Mouse (Mus musculus) heart, embryonic 12.5 days (tissue): ENCODE measurements around the gene Gm9833. TPM values are rescaled to one million over a fixed set of nuclear protein-coding genes. Genes with fewer than 3 reads are reported as not detected.
"Not testable (repeated sequence)": the region's sequence is repeated elsewhere in the genome, so short reads cannot be mapped to it uniquely, and the experiment has no call there.

Experiments
- ATAC-seq: fragments of 200-750 bp; cut with Nextera tagmentation; 2 replicates; pipeline ENCODE4 v1.8.0; 2017; ENCODE audit warnings: moderate TSS enrichment, moderate library complexity; ENCODE audit not compliant: insufficient number of reproducible peaks, low FRiP score
- H3K27ac ChIP-seq: fragments of 300-500 bp; sonication (generic); 2 replicates; pipeline ENCODE4 v1.5.1; 2016; ENCODE audit warnings: mild to moderate bottlenecking, moderate library complexity; ENCODE audit not compliant: poor library complexity, severe bottlenecking
- H3K27me3 ChIP-seq: fragments of 300-500 bp; sonication (generic); replicated peaks from 2 replicates; pipeline ENCODE4 v1.6.1; 2016; ENCODE audit warnings: mild to moderate bottlenecking, moderate library complexity
- H3K36me3 ChIP-seq: fragments of 300-500 bp; sonication (generic); 2 replicates; pipeline ENCODE4 v1.6.1; 2016; ENCODE audit warnings: mild to moderate bottlenecking, moderate library complexity
- H3K4me1 ChIP-seq: fragments of 300-500 bp; sonication (generic); replicated peaks from 2 replicates; pipeline ENCODE4 v1.6.1; 2016; ENCODE audit warnings: mild to moderate bottlenecking
- H3K4me2 ChIP-seq: fragments of 300-500 bp; sonication (generic); 2 replicates; pipeline ENCODE4 v1.6.1; 2016; ENCODE audit warnings: mild to moderate bottlenecking, moderate library complexity
- H3K4me3 ChIP-seq: fragments of 300-500 bp; sonication (generic); 2 replicates; pipeline ENCODE4 v1.5.1; 2016; ENCODE audit warnings: mild to moderate bottlenecking
- H3K9ac ChIP-seq: fragments of 300-500 bp; sonication (generic); 2 replicates; pipeline ENCODE4 v1.6.1; 2016; ENCODE audit warnings: mild to moderate bottlenecking, moderate library complexity
- H3K9me3 ChIP-seq: fragments of 300-500 bp; sonication (generic); replicated peaks from 2 replicates; pipeline ENCODE4 v1.6.1; 2016; ENCODE audit warnings: mild to moderate bottlenecking, moderate library complexity
- WGBS: fragments of 180-500 bp; shearing (Covaris S2); methylation state at CpG from one replicate; pipeline ENCODE4 v1.1.7; 2016; 5-methylcytosine and 5-hydroxymethylcytosine counted together
- polyA plus RNA-seq: library from polyadenylated mRNA; unstranded; fragments of >200 nt; fragmentation: Nextera tagmentation; extraction: Ambion mirVana; gene quantifications from 2 replicates; pipeline ENCODE4 v1.2.1, GENCODE M21; 2016

The Gm9833 gene
- 3.7 and 4.0 TPM in 2 replicates for polyA plus RNA-seq

DNA sequence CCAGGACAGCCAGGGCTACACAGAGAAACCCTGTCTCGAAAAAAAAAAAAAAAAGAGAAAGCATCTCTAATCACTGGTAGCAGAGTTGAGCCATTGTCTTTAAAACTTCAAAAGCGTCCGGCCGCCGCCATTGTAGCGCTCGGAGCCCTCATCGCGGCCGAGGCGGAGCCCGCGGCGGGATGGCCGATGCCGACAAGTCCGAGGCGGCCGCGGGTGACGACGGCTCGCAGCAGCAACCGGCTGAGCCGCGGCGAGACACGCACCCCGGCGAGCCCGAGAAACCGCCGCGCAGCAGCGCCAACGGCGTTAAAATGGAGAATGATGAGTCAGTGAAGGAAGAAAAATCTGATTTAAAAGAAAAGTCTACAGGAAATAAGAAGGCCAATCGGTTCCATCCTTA, at the start of gene Gm9833:
TSS of gene Gm9833 (plus strand) at position 117 of the 400 bp plus-strand sequence.
- not testable (repeated sequence) for H3K36me3 ChIP-seq, ATAC-seq, H3K9me3 ChIP-seq, H3K27ac ChIP-seq, H3K9ac ChIP-seq, H3K27me3 ChIP-seq, H3K4me1 ChIP-seq
- WGBS, result 31% methylated on average over 38 of the region's 38 CpGs
- Histone ChIP-seq H3K4me3 (peak within 1 kb of the TSS; percentile 29), H3K4me2 (peak within 1 kb of the TSS; percentile 57)

DNA sequence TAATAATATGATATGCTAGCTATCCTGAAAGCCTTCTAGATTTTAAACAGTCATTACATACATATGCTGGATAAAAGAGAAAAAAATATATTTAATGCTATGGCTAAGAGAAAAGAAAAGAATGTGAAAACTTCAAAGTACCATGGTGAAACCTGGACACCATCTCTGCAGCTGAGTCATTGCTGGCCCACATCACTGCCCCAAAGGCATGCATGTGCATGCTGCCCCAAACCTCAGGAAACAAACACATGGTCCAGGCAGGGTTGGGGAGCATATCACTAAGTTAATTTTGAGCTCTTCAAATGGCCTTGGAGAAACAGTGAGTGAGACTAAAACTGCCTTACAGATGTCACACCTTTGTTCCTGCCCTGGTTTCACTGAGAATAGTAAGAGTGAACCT, 17.8 kb upstream of the Gm9833 start:
- H3K9me3 ChIP-seq, result 0 out of 2 replicates have a peak, but pooled peaks cover 3% of the 10 kb centered on the region
- no peak for ATAC-seq
- no peak overlapping the region for H3K4me2 ChIP-seq
- H3K4me1 ChIP-seq, result no peaks in the 10 kb centered on the region
- no peak overlapping the region for H3K4me3 ChIP-seq
- no peak overlapping the region for H3K9ac ChIP-seq
- H3K27ac ChIP-seq, result no peak overlapping the region
- no peaks in the 10 kb centered on the region for H3K36me3 ChIP-seq
- no peaks in the 10 kb centered on the region for H3K27me3 ChIP-seq

DNA sequence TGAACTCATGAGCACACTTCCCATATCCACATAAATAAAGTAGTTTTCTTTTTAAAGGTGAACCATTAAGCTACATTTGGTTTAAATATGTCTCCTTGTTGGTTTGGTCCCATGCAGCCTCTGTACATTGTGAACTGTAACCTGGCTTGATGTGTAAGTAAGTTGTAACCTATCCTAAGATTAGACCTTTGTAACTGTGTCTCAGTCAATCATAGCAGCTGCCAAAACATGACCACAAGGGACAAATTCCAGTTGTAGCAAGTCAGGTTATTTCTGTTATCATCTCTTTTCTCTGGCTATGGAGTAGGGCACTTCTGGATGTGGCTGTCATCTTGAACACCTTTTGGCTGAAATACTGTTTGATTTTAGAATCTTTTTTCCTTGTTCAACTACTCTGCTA, 12.1 kb upstream of the Gm9833 start:
- Histone ChIP-seq H3K36me3 (no peaks in the 10 kb centered on the region), H3K9ac (no peak overlapping the region), H3K4me2 (no peak overlapping the region), H3K9me3 (no peaks in the 10 kb centered on the region), H3K27me3 (no peaks in the 10 kb centered on the region), H3K4me1 (no peaks in the 10 kb centered on the region), H3K27ac (no peak overlapping the region), H3K4me3 (no peak overlapping the region)
- no peak for ATAC-seq

DNA sequence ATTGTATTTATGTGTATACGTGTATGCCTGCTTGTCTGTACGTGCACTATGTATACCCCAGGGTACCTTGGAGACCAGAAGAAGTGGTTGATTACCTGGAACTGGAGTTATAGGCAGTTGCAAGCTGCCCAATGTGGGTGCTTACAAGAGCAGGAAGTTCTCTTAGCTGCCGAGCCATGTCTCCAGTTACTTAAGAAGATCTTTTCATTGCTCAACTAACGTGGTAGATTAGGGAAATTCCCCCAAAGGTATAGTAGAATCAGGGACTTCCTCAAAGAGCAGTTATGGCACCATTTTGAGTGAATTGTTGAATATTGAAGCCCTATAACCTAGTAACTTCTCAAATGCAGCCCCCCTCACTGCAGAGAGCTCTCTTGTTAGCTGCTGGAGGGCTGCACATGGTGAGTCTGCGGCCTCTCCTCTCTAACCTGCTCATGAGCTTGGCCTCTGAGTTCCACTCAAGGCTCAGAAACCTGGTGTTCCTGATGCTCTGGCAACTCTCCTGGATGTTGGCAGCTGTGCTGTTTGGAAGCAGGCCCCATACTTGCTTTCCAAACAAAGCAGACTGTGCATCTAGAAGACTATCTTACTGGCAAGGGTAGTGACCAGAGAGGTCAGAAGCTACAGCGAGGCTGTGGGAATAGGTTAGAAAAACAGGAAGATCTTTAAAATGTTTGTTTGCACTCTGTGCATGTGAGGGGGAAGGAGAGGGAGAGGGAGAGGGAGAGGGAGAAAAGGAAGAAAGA, 10.6 kb upstream of the Gm9833 start:
- Histone ChIP-seq H3K36me3 (no peaks in the 10 kb centered on the region), H3K4me2 (no peak overlapping the region), H3K27ac (peak overlapping the region; percentile 70), H3K4me3 (no peak overlapping the region), H3K9me3 (no peaks in the 10 kb centered on the region), H3K9ac (no peak overlapping the region), H3K27me3 (no peaks in the 10 kb centered on the region), H3K4me1 (peaks cover 7% of the 10 kb centered on the region; the same call in 1 of the 2 replicates)
- 71% methylated on average over 6 of the region's 6 CpGs for WGBS
- ATAC-seq, result no peak

DNA sequence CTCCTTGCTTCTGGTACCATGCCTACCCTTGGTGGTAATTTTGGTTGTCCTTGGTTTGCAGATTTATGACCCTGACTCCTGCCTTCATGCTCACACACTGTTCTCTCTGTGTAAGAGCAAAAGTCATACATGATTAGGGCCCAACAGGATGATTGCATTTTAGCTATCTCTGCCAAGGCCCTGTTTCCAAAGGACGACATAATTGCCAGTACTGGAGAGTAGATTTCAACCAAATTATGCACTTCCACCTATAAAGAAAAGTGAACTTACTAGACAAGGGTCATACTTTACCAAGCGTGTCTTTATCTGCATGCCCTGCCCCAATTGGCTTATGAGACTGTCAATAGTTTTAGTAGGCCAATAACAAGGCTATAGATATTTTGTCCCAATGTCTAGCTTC, 9.8 kb upstream of the Gm9833 start:
- Histone ChIP-seq H3K4me3 (no peak overlapping the region), H3K36me3 (no peaks in the 10 kb centered on the region), H3K27me3 (no peaks in the 10 kb centered on the region), H3K4me1 (peaks cover 8% of the 10 kb centered on the region; the same call in 1 of the 2 replicates), H3K9ac (no peak overlapping the region), H3K27ac (0 out of 2 replicates have a peak overlapping the region, but pooled peaks have one; percentile 70), H3K9me3 (no peaks in the 10 kb centered on the region), H3K4me2 (no peak overlapping the region)
- ATAC-seq, result no peak
- 83% methylated on average over 2 of the region's 2 CpGs for WGBS

DNA sequence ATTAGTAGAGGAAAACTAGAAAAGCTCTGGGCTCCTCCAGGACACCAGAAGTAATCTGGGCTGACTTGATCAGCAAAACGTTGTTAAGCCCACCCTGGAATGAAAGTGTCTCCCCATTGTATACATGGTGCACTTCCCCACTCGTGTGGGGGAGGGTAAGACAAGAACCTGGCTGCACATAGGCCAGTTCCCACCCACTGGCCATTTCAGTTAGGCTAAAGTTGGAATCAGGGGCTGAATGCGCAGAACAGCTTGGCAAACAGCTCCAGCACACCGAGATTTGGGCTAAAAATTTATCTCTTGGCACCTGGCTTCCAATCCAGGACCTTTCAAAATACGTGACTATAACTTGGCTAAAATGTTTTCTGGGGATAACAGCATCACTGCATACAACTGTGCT, 6.6 kb upstream of the Gm9833 start:
- no peak overlapping the region for H3K4me2 ChIP-seq
- ATAC-seq, result no peak
- H3K4me3 ChIP-seq, result no peak overlapping the region
- no peaks in the 10 kb centered on the region for H3K9me3 ChIP-seq
- WGBS, result 65% methylated on average over 5 of the region's 5 CpGs
- H3K36me3 ChIP-seq, result no peaks in the 10 kb centered on the region
- no peak overlapping the region for H3K27ac ChIP-seq
- no peak overlapping the region for H3K9ac ChIP-seq
- H3K27me3 ChIP-seq, result no peaks in the 10 kb centered on the region
- peaks cover 8% of the 10 kb centered on the region; the same call in 1 of the 2 replicates for H3K4me1 ChIP-seq

DNA sequence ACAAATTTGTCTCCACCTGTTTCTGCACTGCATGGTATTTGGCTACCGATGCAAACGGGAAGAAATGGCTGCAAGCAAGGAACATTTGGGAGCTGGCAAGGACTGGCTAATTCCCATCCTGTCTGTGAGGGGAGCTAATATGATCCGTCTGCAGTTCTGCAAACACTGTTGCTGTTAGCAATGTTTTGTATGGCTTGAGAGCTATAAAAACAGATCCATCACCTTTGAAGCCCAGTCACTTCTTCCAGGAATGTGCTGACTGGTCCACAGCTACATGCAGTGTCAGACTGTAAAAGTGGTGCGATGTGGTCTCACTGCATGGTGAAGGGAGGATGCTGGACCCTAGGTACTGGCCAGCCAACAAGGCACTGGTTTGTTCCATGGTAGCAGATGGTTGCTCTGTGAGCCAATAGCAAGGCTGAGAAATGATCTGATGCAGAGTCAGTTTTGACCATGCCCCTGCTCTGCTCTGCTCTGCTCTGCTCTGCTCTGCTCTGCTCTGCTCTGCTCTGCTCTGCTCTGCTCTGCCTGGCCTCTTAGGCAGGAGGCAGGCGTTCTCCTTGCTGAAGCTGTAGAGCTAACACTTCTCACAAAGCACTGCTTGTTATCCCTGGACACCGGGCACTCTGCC, 5.9 kb upstream of the Gm9833 start:
- H3K9me3 ChIP-seq, result no peaks in the 10 kb centered on the region
- WGBS, result 65% methylated on average over 6 of the region's 6 CpGs
- no peak overlapping the region; the same call in 1 of the 2 replicates for H3K27ac ChIP-seq

DNA sequence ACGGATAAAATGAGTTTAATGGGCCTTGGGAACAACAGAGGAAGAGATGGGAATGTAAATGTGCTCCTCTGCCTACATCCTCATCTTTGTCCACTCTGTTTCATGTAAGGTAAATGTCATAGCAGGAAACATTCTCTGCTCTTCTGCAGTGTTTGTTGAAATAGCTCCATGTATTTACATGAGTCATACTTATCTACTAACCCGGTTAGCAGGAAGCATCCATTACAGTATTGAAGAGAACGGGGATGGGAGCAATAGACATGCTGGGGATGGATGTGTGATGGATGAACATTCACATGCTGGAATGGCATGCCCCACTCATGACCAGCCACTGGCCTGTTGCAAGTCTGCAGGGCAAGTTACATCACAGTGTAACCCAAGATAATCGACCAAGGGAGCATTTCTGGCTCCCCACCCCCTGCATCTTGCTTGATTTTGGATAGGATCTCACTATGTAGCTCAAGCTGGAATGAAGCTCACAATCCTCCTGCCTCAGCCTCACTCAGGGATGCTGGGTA, 5.3 kb upstream of the Gm9833 start:
- no peak for ATAC-seq
- Histone ChIP-seq H3K9ac (no peak overlapping the region), H3K4me1 (peaks cover 8% of the 10 kb centered on the region; the same call in 1 of the 2 replicates), H3K4me2 (no peak overlapping the region), H3K9me3 (no peaks in the 10 kb centered on the region), H3K27me3 (no peaks in the 10 kb centered on the region), H3K36me3 (no peaks in the 10 kb centered on the region), H3K27ac (no peak overlapping the region), H3K4me3 (no peak overlapping the region)
- 56% methylated on average over 4 of the region's 4 CpGs for WGBS

More for the DNA sequence above, 5.9 kb upstream of the Gm9833 start:
- Histone ChIP-seq H3K27me3 (no peaks in the 10 kb centered on the region), H3K4me3 (no peak overlapping the region), H3K36me3 (no peaks in the 10 kb centered on the region), H3K9ac (no peak overlapping the region), H3K4me2 (no peak overlapping the region), H3K4me1 (peaks cover 8% of the 10 kb centered on the region; the same call in 1 of the 2 replicates)
- no peak for ATAC-seq

DNA sequence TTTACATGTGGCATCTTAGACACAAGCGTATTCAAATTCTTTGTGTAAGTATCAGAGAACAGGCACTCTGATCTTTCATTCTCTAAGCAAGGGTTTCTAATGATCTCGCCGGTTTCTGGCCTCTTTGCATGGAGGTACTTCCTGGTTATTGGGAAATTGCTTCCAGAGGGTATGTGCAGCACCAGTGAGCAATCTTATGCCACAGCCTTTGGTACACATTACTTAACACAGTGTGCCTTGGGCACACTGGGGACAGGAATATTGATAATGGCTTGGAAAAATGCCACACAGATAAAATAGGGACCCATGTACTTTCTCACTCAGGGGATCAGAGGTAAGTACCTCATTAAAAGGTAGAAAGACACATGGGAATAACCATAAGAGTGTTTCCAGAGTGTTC, 3.8 kb upstream of the Gm9833 start:
- Histone ChIP-seq H3K4me3 (no peak overlapping the region), H3K27ac (no peak overlapping the region)
- 80% methylated on average over 3 of the region's 3 CpGs for WGBS

DNA sequence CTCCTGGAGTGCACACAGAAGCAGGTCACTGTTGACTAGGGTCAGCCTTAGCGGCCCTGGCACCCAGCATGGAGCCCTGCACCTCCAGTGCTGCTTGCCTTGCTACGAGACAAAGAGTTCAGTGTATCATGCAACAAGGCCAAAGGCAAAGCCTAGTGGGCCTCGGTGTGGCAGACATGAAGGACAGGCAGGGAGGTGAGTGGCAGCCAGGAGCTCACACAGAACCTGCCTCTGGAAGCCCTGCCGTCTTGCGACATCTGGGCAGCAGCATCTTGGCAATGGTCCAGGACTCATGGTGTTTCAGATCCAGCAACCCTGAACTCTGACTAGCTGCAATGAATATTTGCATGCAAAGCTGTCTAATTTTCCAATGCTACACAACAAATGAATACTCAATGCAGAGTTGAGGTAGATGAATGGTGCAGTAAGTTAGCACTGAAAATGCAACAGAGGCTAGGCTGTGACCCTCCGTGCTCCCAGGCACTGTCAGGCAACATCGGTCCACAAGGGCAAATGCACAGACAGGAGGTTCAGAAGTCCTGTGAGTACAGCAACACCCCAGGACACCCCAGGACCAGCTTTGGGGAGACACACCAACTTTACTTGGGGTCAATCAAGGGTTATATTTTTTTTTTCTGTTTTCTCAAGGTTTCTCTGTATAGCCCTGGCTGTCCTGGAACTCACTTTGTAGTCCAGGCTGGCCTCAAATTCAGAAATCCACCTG, 2.4 kb upstream of the Gm9833 start:
- H3K4me2 ChIP-seq, result no peak overlapping the region
- no peak overlapping the region for H3K4me3 ChIP-seq
- no peaks in the 10 kb centered on the region for H3K9me3 ChIP-seq
- no peaks in the 10 kb centered on the region for H3K36me3 ChIP-seq
- peaks cover 8% of the 10 kb centered on the region; the same call in 1 of the 2 replicates for H3K4me1 ChIP-seq
- 67% methylated on average over 7 of the region's 7 CpGs for WGBS
- H3K27ac ChIP-seq, result no peak overlapping the region
- no peaks in the 10 kb centered on the region for H3K27me3 ChIP-seq
- ATAC-seq, result 0 out of 2 replicates have a peak, but pooled peaks have one; percentile 29
- no peak overlapping the region for H3K9ac ChIP-seq

More for the DNA sequence above, 3.8 kb upstream of the Gm9833 start:
- Histone ChIP-seq H3K9me3 (no peaks in the 10 kb centered on the region), H3K4me2 (no peak overlapping the region), H3K9ac (no peak overlapping the region), H3K27me3 (no peaks in the 10 kb centered on the region), H3K4me1 (peaks cover 8% of the 10 kb centered on the region; the same call in 1 of the 2 replicates), H3K36me3 (no peaks in the 10 kb centered on the region)
- no peak for ATAC-seq

DNA sequence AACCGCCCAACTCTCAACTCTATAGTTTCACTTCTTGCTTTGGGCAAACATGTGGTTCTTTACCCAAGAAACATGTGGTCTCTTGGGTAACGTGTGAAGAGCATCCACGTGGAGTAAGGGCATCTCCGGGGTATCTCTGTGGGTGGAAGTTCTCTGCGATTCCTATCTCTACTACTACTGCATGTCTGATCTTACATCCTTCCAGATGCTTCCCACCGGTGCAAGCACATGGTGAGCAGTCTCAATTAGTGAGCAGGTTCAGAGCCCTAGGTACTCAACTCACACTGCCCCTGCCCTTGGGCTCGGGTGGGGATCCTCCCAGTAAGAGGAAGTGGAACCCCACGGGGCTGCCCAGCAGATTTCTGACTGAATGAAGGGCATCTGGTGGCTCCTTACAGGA, 399 bp upstream of the Gm9833 start:
- Histone ChIP-seq H3K4me1 (peaks cover 5% of the 10 kb centered on the region; the same call in 1 of the 2 replicates), H3K4me2 (peak overlapping the region; percentile 57), H3K27ac (no peak overlapping the region), H3K9me3 (no peaks in the 10 kb centered on the region), H3K9ac (no peak overlapping the region), H3K4me3 (0 out of 2 replicates have a peak overlapping the region, but pooled peaks have one; percentile 29), H3K27me3 (no peaks in the 10 kb centered on the region), H3K36me3 (no peaks in the 10 kb centered on the region)
- WGBS, result 85% methylated on average over 8 of the region's 8 CpGs
- no peak for ATAC-seq
